Mouse (Mus musculus): ENCODE data around the gene Trim65. TPM values are rescaled to one million over a fixed set of nuclear protein-coding genes. Genes with fewer than 3 reads are reported as not detected.

Gene Trim65
- polyA plus RNA-seq (2011; ENCODE audit: insufficient read length, low read depth, missing spikeins), result 2.8 and 2.9 TPM in 2 replicates

DNA sequence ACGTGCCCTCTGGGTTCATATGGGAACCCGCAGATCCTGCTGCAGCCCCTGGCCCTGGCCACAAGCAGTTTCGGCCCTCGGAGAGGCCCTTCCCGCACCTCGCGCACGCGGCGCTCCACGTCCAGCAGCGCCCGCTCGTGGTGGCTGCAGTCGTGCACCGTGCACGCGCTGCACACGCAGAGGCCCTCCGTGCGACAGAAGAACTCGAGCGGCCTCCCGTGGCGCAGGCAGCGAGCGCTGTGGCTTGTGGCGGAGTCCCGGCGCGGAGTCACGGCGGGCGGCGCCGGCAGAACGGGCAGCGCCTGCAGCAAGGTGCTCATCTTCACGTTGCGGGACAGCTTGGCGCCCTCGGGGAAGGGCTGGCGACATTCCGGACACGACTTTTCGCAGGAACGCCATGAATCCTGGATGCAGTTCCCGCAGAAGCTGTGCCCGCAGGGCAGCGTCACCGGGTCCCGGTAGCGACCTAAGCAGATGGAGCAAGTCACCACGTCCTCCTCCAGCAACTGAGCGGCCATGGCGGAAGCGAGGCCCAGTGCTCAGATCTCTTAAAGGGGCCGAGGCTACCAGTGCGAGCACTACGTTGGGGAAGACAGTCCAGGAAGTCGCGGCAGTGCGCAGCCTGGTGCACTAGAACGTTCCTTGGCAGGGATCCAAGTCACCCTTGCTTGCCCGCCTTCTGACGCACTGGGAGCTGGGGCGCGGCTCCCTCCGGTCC, at the start of gene Trim65:
Gene Trim65, minus strand, starts transcription at position 641 of the 718 bp plus-strand sequence.
- peak within 1 kb of the TSS; percentile 42 for H3K27ac ChIP-seq (ENCODE audit: insufficient read depth, low read length)
- peak; percentile 71 for TF ChIP-seq POLR2A (IDR thresholded peaks at IDR 0.05; ENCODE audit: low read depth, low read length)
- peak; percentile 97 for TF ChIP-seq CTCF (IDR thresholded peaks at IDR 0.05; ENCODE audit: borderline replicate concordance, insufficient read depth, low read length)
- peak within 1 kb of the TSS; percentile 44 for H3K4me3 ChIP-seq (ENCODE audit: insufficient read depth, low read length)
- peaks cover 3% of the 10 kb centered on the region; the same call in 1 of the 2 replicates for H3K4me1 ChIP-seq (ENCODE audit: control insufficient read depth, insufficient read depth, low read length)

DNA sequence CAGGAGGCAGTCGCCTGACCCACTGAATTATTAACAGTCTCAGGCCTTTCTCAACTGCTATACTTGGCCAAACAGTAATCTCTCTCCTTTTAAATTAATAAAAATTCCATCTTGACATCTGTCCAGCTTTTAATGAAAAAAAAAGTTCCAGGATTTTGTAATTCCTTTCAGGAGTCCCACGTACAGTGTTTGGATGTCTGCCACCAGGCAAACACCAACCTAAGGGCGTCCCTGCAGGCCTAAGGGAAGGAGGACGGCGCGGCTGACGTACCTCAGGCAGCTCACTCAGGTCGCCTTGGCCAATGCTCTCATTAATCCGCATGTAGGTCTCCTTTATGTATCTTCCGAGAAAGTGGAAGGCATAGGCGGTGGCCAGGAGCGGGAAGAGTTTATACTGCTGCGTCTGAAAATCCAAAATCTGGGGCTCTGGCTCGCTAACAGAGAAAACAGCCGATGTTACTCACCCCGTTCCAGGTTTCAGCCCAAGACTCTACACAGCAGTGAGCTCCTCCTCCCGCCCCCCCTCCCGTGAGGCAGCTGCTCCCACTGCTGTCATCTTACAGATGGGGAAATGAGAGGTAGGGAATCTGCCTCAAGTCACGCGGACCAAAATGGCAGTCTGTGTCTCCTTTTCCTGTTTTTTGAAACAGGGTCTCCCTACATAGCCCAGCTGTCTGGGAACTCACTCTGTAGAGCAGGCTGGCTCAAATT, 47.6 kb upstream of the Trim65 start:
- Histone ChIP-seq H3K4me1 (ENCODE audit: control insufficient read depth, insufficient read depth, low read length) (no peaks in the 10 kb centered on the region), H3K4me3 (ENCODE audit: insufficient read depth, low read length) (no peak overlapping the region), H3K27ac (ENCODE audit: insufficient read depth, low read length) (no peak overlapping the region)
- TF ChIP-seq CTCF (IDR thresholded peaks at IDR 0.05; ENCODE audit: borderline replicate concordance, insufficient read depth, low read length), result no peak
- TF ChIP-seq POLR2A (IDR thresholded peaks at IDR 0.05; ENCODE audit: low read depth, low read length), result no peak

DNA sequence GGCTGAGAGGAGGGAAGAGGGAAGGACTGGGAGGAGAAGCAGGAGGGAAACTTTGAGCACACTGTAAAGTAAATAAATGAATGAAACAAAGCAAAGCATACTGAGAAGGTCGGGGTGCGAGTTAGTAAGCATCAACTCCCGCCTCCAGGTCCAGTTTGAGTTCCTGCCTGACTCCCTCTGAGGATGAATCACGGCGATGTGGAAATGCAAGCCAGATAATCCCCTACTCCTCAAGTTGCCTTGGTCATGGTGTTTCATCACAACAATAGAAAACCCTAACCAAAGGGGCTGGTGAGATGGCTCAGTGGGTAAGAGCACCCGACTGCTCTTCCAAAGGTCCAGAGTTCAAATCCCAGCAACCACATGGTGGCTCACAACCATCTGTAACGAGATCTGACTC, 45.1 kb upstream of the Trim65 start:
- no peaks in the 10 kb centered on the region for H3K4me1 ChIP-seq (ENCODE audit: control insufficient read depth, insufficient read depth, low read length)

GRCm38 (mm10) chr11:116174775-116175448, 44.0 kb upstream of the Trim65 start:
- Histone ChIP-seq H3K27ac (ENCODE audit: insufficient read depth, low read length) (no peak overlapping the region), H3K4me3 (ENCODE audit: insufficient read depth, low read length) (no peak overlapping the region), H3K4me1 (ENCODE audit: control insufficient read depth, insufficient read depth, low read length) (no peaks in the 10 kb centered on the region)
- TF ChIP-seq POLR2A (IDR thresholded peaks at IDR 0.05; ENCODE audit: low read depth, low read length), result no peak
- no peak for TF ChIP-seq CTCF (IDR thresholded peaks at IDR 0.05; ENCODE audit: borderline replicate concordance, insufficient read depth, low read length)

More for the DNA sequence above, 45.1 kb upstream of the Trim65 start:
- H3K27ac ChIP-seq (ENCODE audit: insufficient read depth, low read length), result no peak overlapping the region
- H3K4me3 ChIP-seq (ENCODE audit: insufficient read depth, low read length), result no peak overlapping the region
- TF ChIP-seq CTCF (IDR thresholded peaks at IDR 0.05; ENCODE audit: borderline replicate concordance, insufficient read depth, low read length) (no peak), POLR2A (IDR thresholded peaks at IDR 0.05; ENCODE audit: low read depth, low read length) (no peak)

DNA sequence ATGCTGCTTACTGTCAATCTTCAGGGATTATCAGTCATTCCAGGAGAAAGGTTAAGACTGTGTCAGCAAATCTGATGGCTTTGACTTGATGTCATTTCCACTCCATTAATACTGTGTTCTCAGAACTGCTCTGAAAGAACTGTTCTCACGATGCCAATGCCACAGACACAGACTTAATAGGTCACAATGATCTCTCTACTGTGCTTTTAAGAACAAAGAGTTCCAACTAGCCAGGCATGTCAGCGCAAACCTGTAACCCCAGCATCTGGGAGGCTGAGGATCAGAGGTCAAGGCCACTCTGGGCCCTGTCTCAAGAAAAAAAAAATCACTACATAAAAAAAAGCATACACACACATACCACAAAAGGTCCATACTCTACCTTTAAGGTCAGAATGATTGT, 41.0 kb upstream of the Trim65 start:
- no peak for TF ChIP-seq POLR2A (IDR thresholded peaks at IDR 0.05; ENCODE audit: low read depth, low read length)
- no peak for TF ChIP-seq CTCF (IDR thresholded peaks at IDR 0.05; ENCODE audit: borderline replicate concordance, insufficient read depth, low read length)
- Histone ChIP-seq H3K4me3 (ENCODE audit: insufficient read depth, low read length) (no peak overlapping the region), H3K4me1 (ENCODE audit: control insufficient read depth, insufficient read depth, low read length) (no peaks in the 10 kb centered on the region; the same call in 1 of the 2 replicates), H3K27ac (ENCODE audit: insufficient read depth, low read length) (no peak overlapping the region)

DNA sequence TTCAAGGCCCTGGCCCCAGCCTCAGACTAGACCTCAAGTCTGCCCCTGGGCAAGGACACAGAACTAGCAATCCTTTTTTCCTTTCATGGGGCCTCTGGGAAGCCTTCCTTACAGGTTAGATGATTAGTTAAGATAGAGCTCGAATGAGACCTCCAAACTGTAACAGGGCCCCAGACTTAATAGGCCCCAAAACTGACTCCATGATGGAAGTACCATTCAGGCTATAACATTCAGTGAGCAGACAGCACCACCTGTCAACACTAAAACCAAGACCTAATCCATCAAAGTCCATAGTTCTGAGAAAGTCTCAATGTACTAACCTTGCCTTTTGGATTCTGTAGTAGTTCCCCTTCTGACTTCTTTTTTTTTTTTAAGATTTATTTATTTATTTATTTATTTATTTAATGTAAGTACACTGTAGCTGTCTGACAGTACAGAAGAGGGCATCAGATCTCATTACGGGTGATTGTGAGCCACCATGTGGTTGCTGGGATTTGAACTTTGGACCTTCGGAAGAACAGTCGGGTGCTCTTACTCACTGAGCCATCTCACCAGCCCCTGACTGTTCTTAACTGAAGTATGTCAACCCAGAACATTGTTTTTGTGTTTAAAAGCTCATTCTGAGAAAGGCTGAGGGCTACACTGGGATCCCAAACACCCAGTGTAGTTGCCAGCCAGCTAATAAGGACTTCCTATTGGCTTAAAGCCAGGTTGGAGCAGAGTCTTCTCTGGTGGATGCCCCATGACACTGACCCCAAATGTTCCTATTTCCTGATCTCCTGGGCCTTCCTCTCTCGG, 39.3 kb upstream of the Trim65 start:
- H3K4me3 ChIP-seq (ENCODE audit: insufficient read depth, low read length), result no peak overlapping the region
- no peak overlapping the region for H3K27ac ChIP-seq (ENCODE audit: insufficient read depth, low read length)
- TF ChIP-seq POLR2A (IDR thresholded peaks at IDR 0.05; ENCODE audit: low read depth, low read length) (no peak), CTCF (IDR thresholded peaks at IDR 0.05; ENCODE audit: borderline replicate concordance, insufficient read depth, low read length) (no peak)

GRCm38 (mm10) chr11:116169214-116169613, 38.3 kb upstream of the Trim65 start:
- Histone ChIP-seq H3K4me1 (ENCODE audit: control insufficient read depth, insufficient read depth, low read length) (peaks cover 4% of the 10 kb centered on the region), H3K27ac (ENCODE audit: insufficient read depth, low read length) (no peak overlapping the region), H3K4me3 (ENCODE audit: insufficient read depth, low read length) (no peak overlapping the region)
- TF ChIP-seq POLR2A (IDR thresholded peaks at IDR 0.05; ENCODE audit: low read depth, low read length) (no peak), CTCF (IDR thresholded peaks at IDR 0.05; ENCODE audit: borderline replicate concordance, insufficient read depth, low read length) (no peak)

More for the DNA sequence above, 39.3 kb upstream of the Trim65 start:
- H3K4me1 ChIP-seq (ENCODE audit: control insufficient read depth, insufficient read depth, low read length), result peaks cover 4% of the 10 kb centered on the region

- TF ChIP-seq POLR2A (IDR thresholded peaks at IDR 0.05; ENCODE audit: low read depth, low read length) (peak; percentile 87), CTCF (IDR thresholded peaks at IDR 0.05; ENCODE audit: borderline replicate concordance, insufficient read depth, low read length) (no peak)
- Histone ChIP-seq H3K27ac (ENCODE audit: insufficient read depth, low read length) (peak within 1 kb of the TSS; percentile 97), H3K4me1 (ENCODE audit: control insufficient read depth, insufficient read depth, low read length) (peaks cover 4% of the 10 kb centered on the region), H3K4me3 (ENCODE audit: insufficient read depth, low read length) (peak within 1 kb of the TSS; percentile 68)
These were observed 37.0 kb upstream of the Trim65 start, which contains the start of gene Fbf1 for GRCm38 (mm10) chr11:116167884-116168439. Gene Fbf1 (minus strand): TSS chr11:116168166.

DNA sequence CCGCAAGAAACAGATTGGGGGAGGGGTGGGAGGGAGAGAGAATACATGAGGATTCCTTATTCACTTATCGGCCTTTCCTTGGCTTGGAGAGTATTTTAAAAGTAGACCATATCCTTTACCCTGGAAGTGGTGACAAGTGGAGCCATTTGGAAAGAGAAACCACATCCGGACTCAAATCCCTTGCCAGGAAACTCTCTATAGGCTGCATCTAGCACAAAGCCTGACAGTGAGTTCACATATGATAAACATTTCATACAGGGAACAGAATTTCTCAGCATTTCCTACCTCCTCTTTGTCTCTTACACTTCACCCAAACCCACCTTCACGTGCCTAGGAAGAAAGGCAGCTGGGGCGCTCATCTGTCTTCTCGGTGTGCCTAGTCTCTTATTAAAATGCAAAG, 36.3 kb upstream of the Trim65 start:
- TF ChIP-seq POLR2A (IDR thresholded peaks at IDR 0.05; ENCODE audit: low read depth, low read length) (peak; percentile 51; the same call in 1 of the 2 replicates), CTCF (IDR thresholded peaks at IDR 0.05; ENCODE audit: borderline replicate concordance, insufficient read depth, low read length) (no peak)
- peaks cover 4% of the 10 kb centered on the region for H3K4me1 ChIP-seq (ENCODE audit: control insufficient read depth, insufficient read depth, low read length)
- peak overlapping the region; percentile 68 for H3K4me3 ChIP-seq (ENCODE audit: insufficient read depth, low read length)
- peak overlapping the region; percentile 97 for H3K27ac ChIP-seq (ENCODE audit: insufficient read depth, low read length)
